Mouse (Mus musculus): ENCODE measurements around the gene Klk7.

Gene Klk7

GRCm38 (mm10) chr7:43797333-43797769 lies 13.7 kb upstream of the Klk7 start, which contains the start of gene Klk8:
Gene Klk8, plus strand, starts transcription at chr7:43797577.
- DNase-seq: no peak

- DNase-seq: no peak
These were observed 13.1 kb upstream of the Klk7 start for GRCm38 (mm10) chr7:43797844-43798462.

GRCm38 (mm10) chr7:43799876-43800275 lies 11.2 kb upstream of the Klk7 start:
- no peak for DNase-seq

DNA sequence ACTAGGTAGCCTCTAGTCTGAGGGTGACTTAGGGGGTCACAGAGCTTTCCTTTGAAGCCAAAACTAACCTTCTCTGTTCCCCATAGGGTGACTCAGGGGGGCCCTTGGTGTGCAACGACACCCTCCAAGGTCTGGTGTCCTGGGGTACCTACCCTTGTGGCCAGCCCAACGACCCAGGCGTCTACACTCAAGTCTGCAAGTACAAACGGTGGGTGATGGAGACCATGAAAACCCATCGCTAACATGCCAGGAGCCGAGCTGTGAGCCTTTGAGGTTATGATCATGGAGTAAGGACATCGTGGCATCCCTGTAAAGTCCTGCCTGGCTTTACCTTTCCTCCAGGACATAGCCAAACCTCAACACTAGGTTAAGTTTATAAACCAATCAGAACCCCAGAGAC lies 4.1 kb downstream of the Klk7 start:
- no peak for DNase-seq

GRCm38 (mm10) chr7:43816746-43817145 lies 5.7 kb downstream of the Klk7 start:
- DNase-seq: no peak

DNA sequence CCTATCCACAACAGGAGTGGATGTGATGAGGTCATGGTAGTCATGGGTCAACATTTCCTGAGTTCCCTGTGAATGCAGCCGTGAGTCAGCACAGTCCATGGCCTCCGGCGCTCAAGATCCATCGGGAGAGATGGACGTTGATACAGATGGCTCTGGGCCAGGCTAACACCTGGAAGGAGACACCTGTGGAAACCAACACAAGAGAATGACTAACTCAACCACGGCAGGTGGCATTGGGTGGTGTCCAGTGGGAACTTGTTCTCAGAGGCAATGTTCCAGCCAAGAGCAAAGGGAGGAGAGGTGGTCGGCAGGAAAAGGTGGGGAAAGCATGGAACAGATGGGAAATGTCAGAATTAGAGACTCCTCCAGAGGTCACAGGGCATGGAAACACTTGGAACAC lies 10.5 kb downstream of the Klk7 start:
- DNase-seq: no peak

DNA sequence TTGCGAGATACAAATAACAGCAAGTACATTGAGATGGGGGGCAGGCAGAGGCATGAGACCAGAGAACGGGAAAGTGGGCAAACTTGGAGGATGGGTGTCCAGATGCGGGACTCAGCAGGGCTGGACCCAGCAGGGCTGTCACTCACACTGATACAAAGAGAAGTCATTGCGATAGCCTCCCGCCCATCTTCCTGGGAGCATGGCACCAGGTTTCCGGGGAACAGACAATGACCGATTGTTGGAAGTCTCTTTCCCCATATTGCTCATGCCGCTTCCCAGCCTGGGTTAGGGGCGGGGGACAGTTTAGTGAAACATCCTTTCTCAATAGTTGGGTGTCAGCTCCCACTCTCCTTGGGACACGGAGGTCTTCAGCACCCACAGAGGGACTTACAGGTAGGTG lies 13.1 kb downstream of the Klk7 start, which contains the start of gene Klk6:
TSS of gene Klk6 (plus strand) at position 301 of the 400 bp plus-strand sequence.
- no peak for DNase-seq

- DNase-seq: no peak
These were observed 15.0 kb downstream of the Klk7 start for GRCm38 (mm10) chr7:43826056-43826455.

DNA sequence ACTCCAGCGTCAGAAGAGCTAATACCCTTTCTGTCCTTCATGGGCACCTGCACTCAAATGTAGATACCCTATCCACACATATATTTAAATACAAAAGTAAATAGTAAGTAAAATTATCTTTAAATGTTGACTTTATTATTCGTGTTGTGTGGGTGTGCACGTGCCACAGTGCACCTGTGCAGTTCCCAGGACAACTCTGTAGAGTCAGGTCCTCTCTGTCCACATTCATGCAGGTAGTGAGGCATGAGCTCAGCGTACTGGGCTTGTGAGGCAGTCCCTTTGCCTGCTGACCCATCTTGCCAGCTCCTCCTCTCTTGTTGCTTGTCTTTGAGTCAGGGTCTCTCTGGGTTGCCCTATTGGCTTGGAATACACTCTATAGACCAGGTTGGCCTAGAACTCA lies 16.6 kb downstream of the Klk7 start:
- DNase-seq: no peak

GRCm38 (mm10) chr7:43829006-43829405 lies 17.9 kb downstream of the Klk7 start:
- no peak for DNase-seq

GRCm38 (mm10) chr7:43841701-43842100 lies 30.6 kb downstream of the Klk7 start, which contains the start of gene Klk5:
Gene Klk5, plus strand, starts transcription at chr7:43841971.
- no peak for DNase-seq

GRCm38 (mm10) chr7:43843801-43844200 lies 32.7 kb downstream of the Klk7 start:
- no peak for DNase-seq

DNA sequence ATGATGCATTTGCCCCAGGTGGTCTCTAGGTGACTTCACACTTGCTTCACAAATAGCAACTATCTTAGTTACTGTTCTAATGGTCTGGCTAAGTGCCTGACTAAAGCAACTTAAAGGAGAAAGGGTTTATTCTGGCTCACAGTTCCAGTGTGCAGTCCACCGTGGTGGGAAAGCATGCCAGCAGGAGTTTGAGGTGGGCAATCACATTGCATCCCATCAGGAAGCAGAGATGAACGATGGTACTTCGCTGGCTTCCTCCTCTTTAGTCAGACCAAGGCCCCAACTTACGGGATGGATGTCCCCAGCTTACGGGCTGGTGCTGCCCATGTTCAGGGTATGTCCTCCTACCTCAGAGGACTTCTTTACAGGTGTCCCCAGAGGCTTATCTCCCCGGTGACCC lies 40.5 kb downstream of the Klk7 start:
- DNase-seq: no peak

DNA sequence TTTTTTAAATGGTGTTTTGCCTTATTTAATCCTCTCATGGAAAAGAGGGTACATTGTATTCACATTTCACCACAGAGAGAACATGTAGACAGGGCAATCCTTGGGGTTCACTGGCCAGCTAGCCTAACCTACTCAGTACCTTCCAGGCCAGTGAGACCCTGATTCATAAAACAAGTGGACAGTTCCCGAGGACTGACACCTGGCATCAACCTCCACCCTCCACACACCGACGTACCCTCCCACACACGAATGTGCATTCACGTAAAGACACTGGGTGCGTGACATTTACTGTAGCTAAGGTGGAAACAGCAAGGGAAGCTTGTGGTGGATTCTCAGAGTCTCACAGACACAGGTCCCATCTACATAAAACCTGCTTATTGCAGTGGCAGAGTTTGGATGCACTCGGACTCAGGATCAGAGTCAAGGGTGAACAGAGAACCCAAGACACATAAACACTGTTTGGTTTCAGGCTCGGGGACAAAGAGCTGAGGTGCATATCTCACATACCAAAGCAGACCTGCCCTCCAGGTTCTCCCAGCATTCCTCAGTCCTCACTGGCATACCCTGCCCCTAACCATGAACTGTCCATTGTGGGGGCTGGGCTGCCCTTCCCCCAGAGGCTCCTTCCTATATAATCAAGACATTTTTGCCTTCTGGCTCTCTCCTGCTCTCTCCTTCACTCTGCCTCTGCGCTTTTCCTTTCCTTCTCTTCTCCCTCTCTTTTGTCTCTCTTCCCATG lies 43.7 kb downstream of the Klk7 start:
- DNase-seq: no peak

- DNase-seq: no peak
These were observed 44.6 kb downstream of the Klk7 start for GRCm38 (mm10) chr7:43855709-43856108.

GRCm38 (mm10) chr7:43856307-43856706 lies 45.2 kb downstream of the Klk7 start:
- DNase-seq: no peak

DNA sequence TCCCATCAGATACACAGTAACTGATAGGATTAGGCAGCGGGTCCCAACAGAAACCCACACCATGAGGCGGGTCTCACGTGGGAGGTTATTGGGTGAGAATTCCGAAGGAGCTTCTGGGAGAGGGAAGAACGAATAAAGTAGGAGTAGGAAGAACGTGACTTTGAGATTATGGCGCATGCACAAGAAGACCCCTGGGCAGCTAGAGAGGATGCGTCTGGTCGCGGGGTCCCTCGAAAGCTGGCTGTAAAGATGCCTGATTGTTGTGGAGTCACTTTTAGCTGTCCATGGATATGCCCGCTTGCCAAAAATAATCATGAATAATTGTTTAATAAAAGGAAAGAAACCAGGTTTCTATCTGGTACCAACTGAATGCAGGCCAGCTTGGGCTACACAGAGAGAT lies 46.4 kb downstream of the Klk7 start:
- no peak for DNase-seq

DNA sequence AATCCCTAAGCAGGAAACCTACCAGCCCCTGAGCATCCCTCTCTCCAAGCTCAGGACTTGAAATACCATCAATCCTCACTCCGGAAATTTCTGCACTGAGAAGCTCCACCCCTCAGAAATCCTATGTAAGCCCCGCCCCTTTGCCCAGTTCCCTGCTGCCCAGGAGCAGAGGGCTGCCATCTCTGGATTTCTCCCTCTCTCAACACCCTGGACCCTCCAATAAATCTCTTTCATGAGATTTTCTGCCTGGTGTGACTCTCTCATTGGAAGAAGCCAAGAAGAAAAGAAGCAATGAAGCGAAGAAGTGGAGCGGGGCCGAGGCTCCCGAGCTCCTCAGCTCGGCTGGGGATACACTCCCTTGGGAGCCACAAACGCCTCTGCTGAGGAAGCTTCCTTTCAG lies 49.3 kb downstream of the Klk7 start:
- no peak for DNase-seq
